Mouse (Mus musculus) liver, postnatal 0 days (tissue): Measurements from ENCODE around the gene Gm19935.

Experiments used
- CTCF ChIP-seq: sonication (generic); IDR thresholded peaks from 2 replicates; pipeline ENCODE4 v1.5.1; 2016; ENCODE audit warnings: antibody characterized with exemption, low read depth
- EP300 ChIP-seq: IDR thresholded peaks from 2 replicates; pipeline ENCODE4 v1.6.1; 2016; ENCODE audit warnings: antibody characterized with exemption, low read depth, mild to moderate bottlenecking

DNA sequence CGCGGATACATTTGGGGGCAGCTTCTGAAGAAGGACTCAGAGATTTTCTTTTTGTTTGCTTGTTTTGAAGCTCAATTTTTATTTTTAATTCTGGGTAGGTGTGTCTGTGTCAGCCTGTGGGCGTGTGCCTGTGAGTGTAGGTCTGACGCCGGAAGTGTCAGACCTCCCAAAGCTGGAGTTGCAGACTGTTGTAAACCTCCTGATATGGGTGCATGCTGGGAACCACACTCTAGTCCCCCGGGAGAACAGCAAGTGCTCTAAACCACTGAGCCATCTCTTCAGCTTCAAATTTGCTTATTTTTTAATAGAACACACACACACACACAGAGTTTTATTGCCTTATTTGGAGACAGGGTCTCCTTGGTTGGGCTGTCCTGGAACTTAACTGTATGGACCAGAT is 25.9 kb upstream of the Gm19935 start:
- TF ChIP-seq CTCF (no peak), EP300 (no peak)
